Mouse (Mus musculus): ENCODE results near the gene Eif2ak2.
A peak's percentile ranks its signal among the peaks of the same experiment; 100 is the strongest.

The Eif2ak2 gene

DNA sequence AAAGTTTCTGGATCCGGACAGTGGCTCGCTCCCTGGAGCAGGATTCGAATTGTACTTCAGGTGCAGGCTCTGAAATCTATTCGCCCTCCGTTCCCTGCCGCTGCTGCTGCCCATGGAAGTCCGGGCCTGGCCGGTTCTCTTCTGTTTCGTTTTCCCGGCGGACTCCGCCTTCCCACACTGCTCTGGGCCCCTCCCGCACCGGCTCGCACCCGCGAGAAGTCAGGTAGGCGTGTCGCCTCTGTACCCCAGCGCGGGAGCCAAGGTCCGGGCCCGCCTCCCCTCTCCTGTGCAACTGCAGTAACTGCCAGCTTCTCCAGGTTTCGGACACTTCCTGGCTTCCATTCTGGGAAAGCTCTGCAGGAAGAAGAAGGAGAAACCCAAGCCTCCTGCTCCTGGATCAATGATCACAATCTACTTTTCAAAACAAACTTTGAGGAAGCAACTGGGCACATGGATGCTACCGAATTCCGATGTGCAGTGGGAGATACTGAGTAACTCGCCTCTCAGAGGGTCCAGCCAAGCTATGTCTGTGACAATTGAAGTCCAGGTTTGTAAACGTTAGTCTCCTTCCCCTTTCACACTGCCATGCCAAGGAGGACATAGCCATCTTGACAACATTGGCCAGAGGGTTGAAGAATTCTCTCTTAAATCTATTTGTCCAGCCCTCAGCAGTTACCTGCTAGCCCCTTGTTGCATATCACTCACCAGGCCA, at the start of gene Eif2ak2:
TSS of gene Eif2ak2 (minus strand) at position 173 of the 712 bp plus-strand sequence.
- peak; percentile 86 for DNase-seq (ENCODE audit: low spot score)

DNA sequence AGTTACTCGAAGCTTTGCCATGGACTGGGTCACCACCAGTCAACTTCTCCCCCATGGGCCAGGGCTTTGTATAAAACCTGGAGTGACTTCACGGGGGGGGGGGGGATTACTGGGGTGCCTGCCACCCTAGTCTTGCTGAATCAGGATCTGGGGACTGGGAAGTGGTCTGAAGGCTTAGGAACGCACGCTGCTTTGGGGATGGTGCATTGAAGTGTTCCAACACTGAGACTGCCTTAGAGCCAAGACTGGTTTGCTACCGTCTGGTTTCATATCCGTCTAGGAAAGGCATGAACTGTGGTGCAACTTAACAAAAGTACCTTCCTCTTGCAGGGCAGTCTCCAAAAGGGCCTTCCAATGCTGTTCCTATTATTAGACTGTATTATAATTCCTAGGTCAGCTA, 35.3 kb upstream of the Eif2ak2 start:
- DNase-seq (ENCODE audit: low spot score), result no peak

- DNase-seq (ENCODE audit: low spot score), result no peak
Observed at GRCm38 (mm10) chr17:78916899-78917298, 34.5 kb upstream of the Eif2ak2 start.

DNA sequence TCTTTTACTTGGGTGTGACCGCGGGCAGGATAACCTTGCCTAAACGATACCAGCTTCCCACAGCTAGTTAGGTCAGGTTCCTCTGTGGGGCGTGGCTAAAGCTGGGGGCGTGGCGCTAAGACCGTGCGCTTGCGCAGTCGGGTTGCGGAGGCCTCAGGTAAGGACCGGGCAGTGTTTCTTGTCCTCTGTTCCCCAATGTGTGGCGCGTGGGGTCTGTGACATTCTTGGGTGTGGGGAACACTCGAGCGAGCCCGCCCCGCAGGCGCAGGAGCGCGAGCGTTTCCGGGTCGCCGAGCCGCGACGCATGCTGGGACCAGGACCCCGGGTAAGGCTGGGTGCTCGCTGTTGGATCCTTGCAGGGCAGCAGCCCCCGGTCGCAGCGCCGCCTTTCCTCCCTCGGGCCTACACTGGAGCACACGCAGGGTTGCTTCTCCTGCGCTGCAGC, 34.0 kb upstream of the Eif2ak2 start, which contains the start of gene Cebpzos:
TSS of gene Cebpzos (plus strand) at position 132 of the 445 bp plus-strand sequence.
- DNase-seq (ENCODE audit: low spot score), result peak; percentile 93

DNA sequence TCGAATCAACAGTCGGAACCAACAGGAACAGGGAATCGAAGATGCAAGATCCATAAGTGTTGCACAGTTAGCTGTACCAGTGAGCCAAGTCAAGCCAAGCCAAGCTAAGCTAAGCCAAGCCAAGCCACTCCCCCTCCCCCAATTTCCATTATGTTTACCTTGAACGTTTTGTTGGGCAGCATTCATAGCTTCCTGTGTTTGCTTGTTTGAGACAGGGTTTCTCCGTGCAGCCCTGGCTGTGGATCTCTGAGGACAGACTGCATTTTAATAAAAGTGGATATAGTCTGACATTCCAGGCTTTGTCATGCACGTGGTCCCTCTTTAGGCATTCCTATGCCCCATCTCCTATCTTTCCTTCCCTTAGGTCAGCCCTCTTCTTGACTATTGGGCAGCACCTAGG, 33.4 kb upstream of the Eif2ak2 start:
- DNase-seq (ENCODE audit: low spot score), result peak; percentile 18

- DNase-seq (ENCODE audit: low spot score), result no peak
Observed at GRCm38 (mm10) chr17:78913921-78914320, 31.5 kb upstream of the Eif2ak2 start.

DNA sequence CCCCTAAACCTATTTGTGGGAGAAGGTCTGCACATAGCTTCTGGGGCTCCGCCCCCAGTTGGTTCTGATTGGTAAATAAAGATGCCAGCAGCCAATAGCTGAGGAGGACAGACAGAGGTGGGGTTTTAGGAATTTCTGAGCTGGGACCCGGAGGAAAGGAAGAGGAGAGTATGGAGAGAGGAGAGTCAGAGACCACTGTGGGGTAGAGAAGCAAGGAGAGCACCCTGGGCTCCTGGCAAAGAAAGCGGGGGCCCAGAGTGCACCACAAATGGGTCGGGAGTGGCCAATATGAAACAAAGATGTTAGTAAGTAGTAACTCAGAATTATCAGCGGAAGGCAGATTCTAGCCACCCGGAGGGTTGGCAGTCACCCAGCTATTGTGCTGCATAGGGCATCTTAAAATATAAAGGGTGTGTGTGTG, 30.5 kb upstream of the Eif2ak2 start:
- peak; percentile 26 for DNase-seq (ENCODE audit: low spot score)

DNA sequence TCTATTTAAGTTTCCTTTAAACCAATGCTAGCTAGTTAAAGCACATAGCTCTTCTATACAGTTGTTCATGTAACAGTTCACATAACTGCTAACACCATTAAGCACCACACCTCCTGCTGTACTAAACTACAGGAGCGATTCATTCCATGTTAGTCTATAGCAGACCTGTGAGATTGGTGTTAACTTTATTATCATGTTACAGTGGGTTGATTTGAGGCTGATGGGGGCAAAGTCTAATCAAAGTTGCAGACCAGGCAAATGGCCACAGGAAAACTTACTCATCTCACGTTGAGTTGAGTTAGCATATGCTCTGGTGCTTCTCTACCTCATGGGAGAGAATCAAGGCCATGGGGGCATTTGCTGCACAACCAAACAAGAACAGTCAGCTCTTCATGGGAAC, 27.0 kb upstream of the Eif2ak2 start:
- DNase-seq (ENCODE audit: low spot score), result no peak

DNA sequence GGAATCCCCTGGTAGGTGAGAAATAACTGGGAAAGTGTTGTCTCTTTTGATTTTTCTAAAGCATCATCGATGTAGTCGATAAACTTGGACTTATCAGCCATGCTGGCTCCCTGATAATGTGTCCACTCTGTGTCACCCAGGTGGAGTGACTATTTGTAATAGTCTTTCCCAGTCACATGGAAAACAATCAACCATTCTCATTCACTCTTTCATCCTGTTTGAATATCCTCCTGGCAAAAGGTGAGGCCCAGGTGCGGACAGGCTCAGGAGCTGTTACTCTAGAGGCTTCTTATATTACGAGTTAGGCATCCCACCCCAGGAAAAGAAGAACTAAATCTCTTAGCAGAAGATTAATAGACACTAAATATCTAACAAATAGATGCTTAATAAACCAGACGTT, 24.5 kb upstream of the Eif2ak2 start, which contains the start of gene Sult6b1:
TSS of gene Sult6b1 (minus strand) at position 101 of the 400 bp plus-strand sequence.
- DNase-seq (ENCODE audit: low spot score), result no peak

DNA sequence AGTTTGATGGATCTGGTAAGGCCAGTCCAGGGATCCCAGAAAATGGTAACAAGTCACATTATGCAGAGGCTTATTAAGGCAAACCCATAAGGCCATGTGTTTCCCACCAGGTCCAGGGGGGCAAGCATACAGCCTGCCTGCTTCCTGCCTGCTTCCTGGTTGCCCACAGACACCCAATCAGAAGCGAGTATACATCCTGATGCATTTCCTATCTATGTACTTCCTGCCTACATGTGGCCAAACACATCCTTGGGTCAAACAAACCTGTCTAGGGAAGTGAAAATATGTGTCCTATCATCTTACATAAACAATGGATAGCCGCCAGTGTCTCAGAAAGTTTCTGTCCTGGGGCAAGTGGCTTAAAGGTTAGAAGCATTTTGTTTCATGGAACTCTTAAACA, 20.8 kb upstream of the Eif2ak2 start:
- no peak for DNase-seq (ENCODE audit: low spot score)

GRCm38 (mm10) chr17:78895394-78895793, 13.0 kb upstream of the Eif2ak2 start:
- peak; percentile 41 for DNase-seq (ENCODE audit: low spot score)

DNA sequence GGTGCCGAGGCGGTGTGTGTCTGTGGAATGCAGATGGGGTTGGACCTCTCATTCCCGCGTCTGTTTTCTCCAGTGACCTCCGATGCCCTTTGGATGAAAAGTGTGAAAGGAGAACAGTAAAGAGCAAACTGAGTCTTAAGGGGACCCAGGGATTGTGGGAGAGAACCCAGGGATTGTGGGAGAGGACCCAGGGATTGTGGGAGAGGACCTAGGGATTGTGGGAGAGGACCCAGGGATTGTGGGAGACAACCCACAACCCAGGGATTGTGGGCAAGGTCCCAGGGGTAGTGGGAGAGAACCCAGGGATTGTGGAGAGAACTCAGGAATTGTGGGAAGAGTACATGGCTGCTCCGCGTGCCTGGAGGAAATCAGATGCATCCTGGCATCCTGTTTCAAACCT, 12.6 kb upstream of the Eif2ak2 start:
- no peak for DNase-seq (ENCODE audit: low spot score)

GRCm38 (mm10) chr17:78891020-78891419, 8.6 kb upstream of the Eif2ak2 start:
- no peak for DNase-seq (ENCODE audit: low spot score)

DNA sequence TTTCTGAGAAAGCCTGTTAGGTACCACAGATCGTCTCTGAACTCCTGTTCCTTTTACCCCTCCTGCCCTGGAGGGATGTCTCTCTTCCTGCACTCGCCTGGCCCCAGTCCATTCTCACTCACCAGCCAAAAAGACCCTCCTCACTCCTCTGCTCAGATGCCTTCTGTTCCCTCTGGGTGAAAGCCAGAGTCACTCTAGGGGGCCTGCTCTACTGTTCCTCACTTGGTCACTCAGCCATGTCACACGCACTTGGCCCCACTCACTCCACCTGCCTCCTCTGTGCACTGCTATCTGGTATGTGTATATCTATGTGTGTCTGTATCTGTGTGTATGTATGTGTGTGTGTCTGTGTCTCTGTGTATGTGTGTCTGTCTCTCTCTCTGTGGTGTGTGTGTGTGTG, 6.8 kb upstream of the Eif2ak2 start:
- no peak for DNase-seq (ENCODE audit: low spot score)

- no peak for DNase-seq (ENCODE audit: low spot score)
Observed at GRCm38 (mm10) chr17:78888554-78888953, 6.2 kb upstream of the Eif2ak2 start.

DNA sequence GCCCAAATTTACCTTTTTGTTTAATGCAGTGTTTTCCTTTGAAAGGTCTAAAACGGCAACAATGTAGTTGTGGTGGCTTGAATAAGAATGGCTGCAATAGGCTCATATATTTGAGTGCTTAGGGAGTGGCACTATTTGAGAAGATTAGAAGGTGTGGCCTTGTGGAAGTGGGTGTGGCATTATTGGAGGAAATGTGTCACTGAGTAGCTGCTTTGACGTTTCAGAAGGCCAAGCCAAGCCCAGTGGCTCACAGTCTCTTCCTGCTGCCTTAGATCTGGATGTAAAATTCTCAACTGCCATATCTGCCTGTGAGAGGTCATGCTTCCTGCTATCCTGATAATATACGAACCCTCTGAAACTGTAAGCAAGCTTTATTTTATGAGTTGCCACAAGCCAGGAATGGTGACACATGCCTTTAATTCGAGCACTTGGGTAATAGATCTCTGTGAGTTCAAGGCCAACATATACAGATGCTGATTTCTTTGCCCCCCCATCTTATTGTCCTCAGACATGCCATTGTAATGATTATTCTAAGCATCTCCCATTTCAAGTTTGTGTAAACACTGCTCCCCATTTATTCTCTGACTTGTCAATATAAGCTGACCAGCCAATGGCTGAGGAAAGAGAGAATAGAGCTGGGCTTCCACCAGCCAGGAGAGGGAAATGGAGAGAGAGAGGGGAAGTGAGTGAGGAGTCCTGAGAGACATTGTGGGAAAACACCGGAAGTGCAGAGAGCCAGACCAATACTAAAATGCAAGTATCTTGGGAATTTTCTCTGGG, 3.1 kb upstream of the Eif2ak2 start:
- DNase-seq (ENCODE audit: low spot score), result no peak

GRCm38 (mm10) chr17:78883291-78883690, 918 bp upstream of the Eif2ak2 start:
- no peak for DNase-seq (ENCODE audit: low spot score)

GRCm38 (mm10) chr17:78881878-78882304, 482 bp downstream of the Eif2ak2 start:
- DNase-seq (ENCODE audit: low spot score), result peak; percentile 23

DNA sequence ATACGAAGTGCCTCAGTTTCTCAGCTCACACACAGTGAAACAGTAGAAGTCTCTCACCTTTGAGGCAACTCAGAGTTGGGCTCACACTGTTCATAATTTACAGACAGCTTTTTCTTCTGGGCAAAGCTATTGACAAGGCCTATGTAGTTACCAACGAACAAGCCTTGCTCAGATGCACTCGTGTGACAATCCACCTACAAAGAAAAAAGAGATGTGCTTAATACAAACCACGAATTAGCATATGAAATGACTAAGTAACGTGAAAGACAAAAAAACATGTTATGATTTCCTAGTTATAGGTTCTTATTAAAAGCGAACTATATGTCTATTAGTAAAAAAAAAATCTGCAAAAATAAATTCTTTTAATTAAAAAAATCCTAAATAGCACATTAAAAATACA, 8.5 kb downstream of the Eif2ak2 start:
- DNase-seq (ENCODE audit: low spot score), result no peak

- no peak for DNase-seq (ENCODE audit: low spot score)
Observed at GRCm38 (mm10) chr17:78856243-78856642, 26.1 kb downstream of the Eif2ak2 start.

GRCm38 (mm10) chr17:78842271-78842928, 40.0 kb downstream of the Eif2ak2 start:
- DNase-seq (ENCODE audit: low spot score), result no peak

- DNase-seq (ENCODE audit: low spot score), result no peak
Observed at GRCm38 (mm10) chr17:78836056-78836455, 46.3 kb downstream of the Eif2ak2 start.

All from embryo, embryonic 10 days (tissue).